Comparison of ENCODE assay signal across 8 mouse cellular contexts in genomic region chr10:67126061-67126858, GRCm38 (mm10). TPM values are rescaled to one million over a fixed set of nuclear protein-coding genes. Genes with fewer than 3 reads are reported as not detected.
DNase-seq lines count a peak whose midpoint lies in the region; ATAC-seq and TF ChIP-seq lines count a peak whose summit lies in the region.

No protein-coding gene starts in this region.

- WGBS in forebrain, embryonic 12.5 days: under 1% methylated on average over 50 of the region's 50 CpGs
- 2% methylated on average over 50 of the region's 50 CpGs for WGBS in heart, embryonic 16.5 days
- WGBS in liver, embryonic 16.5 days (ENCODE audit: insufficient replicate concordance): 1% methylated on average over 50 of the region's 50 CpGs
- WGBS in neural tube, embryonic 15.5 days: under 1% methylated on average over 50 of the region's 50 CpGs

- H3K4me3 ChIP-seq in E14TG2a.4 (replicated peaks; ENCODE audit: low read length): peak overlapping the region; percentile 83
- H3K4me3 ChIP-seq in forebrain, embryonic 12.5 days (replicated peaks): peak overlapping the region; percentile 94
- H3K4me3 ChIP-seq in heart, embryonic 16.5 days (ENCODE audit: low read length): peak overlapping the region; percentile 80
- H3K4me3 ChIP-seq in liver, embryonic 16.5 days (ENCODE audit: low read depth, low read length): peak overlapping the region; percentile 76
- peak overlapping the region; percentile 90 for H3K4me3 ChIP-seq in neural tube, embryonic 15.5 days (replicated peaks)

- H3K27ac ChIP-seq in forebrain, embryonic 12.5 days: peak overlapping the region; percentile 88
- H3K27ac ChIP-seq in heart, embryonic 16.5 days (ENCODE audit: low read length): peak overlapping the region; percentile 80
- peak overlapping the region; percentile 19; the same call in 1 of the 2 replicates for H3K27ac ChIP-seq in liver, embryonic 16.5 days (ENCODE audit: low read length)
- H3K27ac ChIP-seq in neural tube, embryonic 15.5 days (replicated peaks): peak overlapping the region; percentile 95

- peaks cover 17% of the 10 kb centered on the region for H3K27me3 ChIP-seq in E14TG2a.4 (ENCODE audit: insufficient read depth, low read length)
- no peaks in the 10 kb centered on the region for H3K27me3 ChIP-seq in forebrain, embryonic 12.5 days
- H3K27me3 ChIP-seq in heart, embryonic 16.5 days (ENCODE audit: control insufficient read depth, insufficient read depth, low read length): no peaks in the 10 kb centered on the region
- H3K27me3 ChIP-seq in liver, embryonic 16.5 days (ENCODE audit: control insufficient read depth, insufficient read depth, low read depth, low read length): peaks cover 28% of the 10 kb centered on the region
- no peaks in the 10 kb centered on the region for H3K27me3 ChIP-seq in neural tube, embryonic 15.5 days (replicated peaks)

- peaks cover 80% of the 10 kb centered on the region for H3K4me1 ChIP-seq in E14TG2a.4 (replicated peaks; ENCODE audit: low read depth, low read length)
- H3K4me1 ChIP-seq in forebrain, embryonic 12.5 days: peaks cover 37% of the 10 kb centered on the region
- peaks cover 47% of the 10 kb centered on the region for H3K4me1 ChIP-seq in heart, embryonic 16.5 days (ENCODE audit: control insufficient read depth, insufficient read depth, low read length)
- peaks cover 7% of the 10 kb centered on the region for H3K4me1 ChIP-seq in liver, embryonic 16.5 days (ENCODE audit: control insufficient read depth, low read depth, low read length)
- H3K4me1 ChIP-seq in neural tube, embryonic 15.5 days: peaks cover 52% of the 10 kb centered on the region

- peaks cover 24% of the 10 kb centered on the region for H3K36me3 ChIP-seq in E14TG2a.4 (ENCODE audit: insufficient read depth, low read length)
- no peaks in the 10 kb centered on the region for H3K36me3 ChIP-seq in forebrain, embryonic 12.5 days (replicated peaks)
- H3K36me3 ChIP-seq in heart, embryonic 16.5 days (ENCODE audit: control insufficient read depth, insufficient read depth): no peaks in the 10 kb centered on the region
- no peaks in the 10 kb centered on the region for H3K36me3 ChIP-seq in liver, embryonic 16.5 days (ENCODE audit: control insufficient read depth, insufficient read depth)
- H3K36me3 ChIP-seq in neural tube, embryonic 15.5 days: no peaks in the 10 kb centered on the region

- peak overlapping the region; percentile 92 for H3K9ac ChIP-seq in forebrain, embryonic 12.5 days
- H3K9ac ChIP-seq in heart, embryonic 16.5 days (ENCODE audit: low read length): peak overlapping the region; percentile 88
- peak overlapping the region; percentile 65 for H3K9ac ChIP-seq in liver, embryonic 16.5 days (ENCODE audit: low read depth, low read length)
- peak overlapping the region; percentile 90 for H3K9ac ChIP-seq in neural tube, embryonic 15.5 days (replicated peaks)

- H3K9me3 ChIP-seq in E14TG2a.4 (ENCODE audit: low read length): no peaks in the 10 kb centered on the region
- H3K9me3 ChIP-seq in forebrain, embryonic 12.5 days: no peaks in the 10 kb centered on the region
- no peaks in the 10 kb centered on the region for H3K9me3 ChIP-seq in heart, embryonic 16.5 days (replicated peaks; ENCODE audit: control insufficient read depth, low read length)
- no peaks in the 10 kb centered on the region for H3K9me3 ChIP-seq in liver, embryonic 16.5 days (replicated peaks; ENCODE audit: control insufficient read depth, low read length)
- H3K9me3 ChIP-seq in neural tube, embryonic 15.5 days (replicated peaks): no peaks in the 10 kb centered on the region

- peak; percentile 66 for DNase-seq in adrenal gland, adult 2 months
- peak; percentile 61 for DNase-seq in kidney, postnatal 14 days
- DNase-seq in spleen, postnatal 4 days (ENCODE audit: low spot score in 2 of 2): no peak

- peak; percentile 85 for ATAC-seq in forebrain, embryonic 12.5 days (ENCODE audit: low FRiP score)
- ATAC-seq in heart, embryonic 16.5 days (replicated peaks; ENCODE audit: extremely low read depth, insufficient read depth, low FRiP score): peak; percentile 57
- ATAC-seq in liver, embryonic 16.5 days (ENCODE audit: low read depth): peak; percentile 46
- peak; percentile 76 for ATAC-seq in neural tube, embryonic 15.5 days (ENCODE audit: low FRiP score)

- peak overlapping the region; percentile 95 for H3K4me2 ChIP-seq in forebrain, embryonic 12.5 days
- peak overlapping the region; percentile 89 for H3K4me2 ChIP-seq in heart, embryonic 16.5 days (ENCODE audit: low read depth, low read length)
- H3K4me2 ChIP-seq in liver, embryonic 16.5 days (ENCODE audit: low read depth, low read length): peak overlapping the region; percentile 95
- H3K4me2 ChIP-seq in neural tube, embryonic 15.5 days: peak overlapping the region; percentile 84

- no peak for TF ChIP-seq CTCF in E14TG2a.4 (conservative IDR thresholded peaks at IDR 0.05; ENCODE audit: low read length)

RNA-seq across cellular contexts. Expression of gene Reep3, which starts 29.5 kb away (rescaled TPM):
- 10 to 100 TPM; 42.5 to 44.6 TPM for total RNA-seq in adrenal gland, adult 2 months (2021)
- polyA plus RNA-seq in adrenal gland, adult 2 months (2012; rRNA removed): 7.1 and 8.9 TPM in 2 replicates
- 43.8 and 46.9 TPM in 2 replicates for polyA plus RNA-seq in forebrain, embryonic 12.5 days (2016; fragmentation: Nextera tagmentation; extraction: Ambion mirVana)
- polyA plus RNA-seq in heart, embryonic 16.5 days (2015; fragmentation: Nextera tagmentation; extraction: Ambion mirVana): 29.7 and 30.1 TPM in 2 replicates
- polyA plus RNA-seq in liver, embryonic 16.5 days (2015; fragmentation: Nextera tagmentation; extraction: Ambion mirVana): 9.0 and 10.0 TPM in 2 replicates
- 34.5 and 35.9 TPM in 2 replicates for polyA plus RNA-seq in neural tube, embryonic 15.5 days (2015; fragmentation: Nextera tagmentation; extraction: Ambion mirVana)

RNA-seq across cellular contexts. Expression of gene Jmjd1c, which starts 30.3 kb away (rescaled TPM):
- total RNA-seq in adrenal gland, adult 2 months (2021): 10 to 100 TPM; 45.0 to 53.7 TPM
- 15.9 and 18.1 TPM in 2 replicates for polyA plus RNA-seq in adrenal gland, adult 2 months (2012; rRNA removed)
- polyA plus RNA-seq in forebrain, embryonic 12.5 days (2016; fragmentation: Nextera tagmentation; extraction: Ambion mirVana): 50.3 and 58.6 TPM in 2 replicates
- 29.9 and 31.5 TPM in 2 replicates for polyA plus RNA-seq in heart, embryonic 16.5 days (2015; fragmentation: Nextera tagmentation; extraction: Ambion mirVana)
- polyA plus RNA-seq in liver, embryonic 16.5 days (2015; fragmentation: Nextera tagmentation; extraction: Ambion mirVana): 9.8 and 10.9 TPM in 2 replicates
- 43.8 and 50.7 TPM in 2 replicates for polyA plus RNA-seq in neural tube, embryonic 15.5 days (2015; fragmentation: Nextera tagmentation; extraction: Ambion mirVana)

Comparison
In these comparisons a context has a peak if more than half of its experiments do, and no peak if none do; other contexts are left out.
1. DNase-seq: peak in adrenal gland, adult 2 months (single experiment) and kidney, postnatal 14 days (single experiment); none in spleen, postnatal 4 days (0 of 2).
2. H3K27ac ChIP-seq: peak in every context shown above with its lines; median percentile 95 in neural tube, embryonic 15.5 days; 88 in forebrain, embryonic 12.5 days; 80 in heart, embryonic 16.5 days; 19 in liver, embryonic 16.5 days.
3. Peak in every context shown above with its lines, with median percentiles within 50 percentile points of each other: H3K4me3 ChIP-seq, ATAC-seq, H3K4me2 ChIP-seq and H3K9ac ChIP-seq.